In the genomic region with DNA sequence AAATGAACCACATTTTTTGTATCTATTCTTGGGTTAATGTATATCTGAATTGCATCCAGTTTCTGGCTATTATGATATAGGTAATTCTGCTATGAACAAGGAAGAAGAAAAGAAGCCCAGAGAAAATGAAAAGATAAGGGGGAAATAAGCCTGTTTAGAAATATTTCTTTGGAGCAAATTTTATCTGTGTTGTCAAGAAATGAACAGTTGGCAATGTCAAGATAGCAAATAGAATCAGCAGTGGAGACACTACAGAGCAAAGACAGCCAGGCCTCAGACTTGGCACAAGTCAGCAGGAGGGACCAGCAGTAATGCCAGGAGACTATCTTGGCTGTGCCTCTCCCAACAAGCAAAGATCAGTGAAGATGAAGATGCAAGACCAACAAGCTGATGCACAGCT, we compare ENCODE assay signal across 17 mouse cellular contexts.
"Had no signal": no experiment of that assay in that cellular context is flagged by ENCODE, and none has a peak within 500 bp of the region (broad histone marks: within the 10 kb centered on the region; RNA-seq: fewer than 3 reads in every experiment).

No protein-coding gene starts in this region.

- DNase-seq: retina, postnatal 1 day; right cerebral cortex, adult 18-20 months; right cerebral cortex, postnatal 14 days; right cerebral cortex, postnatal 25 days; right cerebral cortex, postnatal 4 days; spleen, adult 18-20 months; thymus, adult 18-20 months; thymus, adult 2 months; thymus, postnatal 14 days; thymus, postnatal 25 days; thymus, postnatal 36 days; thymus, postnatal 4 days had no signal

- H3K9ac ChIP-seq: neural tube, embryonic 12.5 days; neural tube, embryonic 13.5 days; neural tube, embryonic 15.5 days; stomach, embryonic 15.5 days had no signal

- H3K36me3 ChIP-seq: neural tube, embryonic 12.5 days; neural tube, embryonic 13.5 days; neural tube, embryonic 15.5 days; stomach, embryonic 15.5 days had no signal

- H3K4me3 ChIP-seq: neural tube, embryonic 12.5 days; neural tube, embryonic 13.5 days; neural tube, embryonic 15.5 days; stomach, embryonic 15.5 days had no signal

- H3K27ac ChIP-seq: neural tube, embryonic 12.5 days; neural tube, embryonic 13.5 days; neural tube, embryonic 15.5 days; stomach, embryonic 15.5 days; stomach, postnatal 0 days had no signal

- H3K4me1 ChIP-seq: neural tube, embryonic 12.5 days; neural tube, embryonic 13.5 days; neural tube, embryonic 15.5 days; stomach, embryonic 15.5 days had no signal

- H3K9me3 ChIP-seq: neural tube, embryonic 12.5 days; neural tube, embryonic 13.5 days; neural tube, embryonic 15.5 days; stomach, embryonic 15.5 days had no signal

- H3K27me3 ChIP-seq: neural tube, embryonic 12.5 days; neural tube, embryonic 13.5 days; neural tube, embryonic 15.5 days; stomach, embryonic 15.5 days had no signal
